Mouse (Mus musculus) limb, embryonic 12.5 days (tissue): ENCODE results near the gene Grk1. TPM values are rescaled to one million over a fixed set of nuclear protein-coding genes. Genes with fewer than 3 reads are reported as not detected.

ENCODE experiments used
- ATAC-seq: fragments of 200-750 bp; cut with Nextera tagmentation; 2 replicates; pipeline ENCODE4 v1.8.0; 2017; ENCODE audit warnings: low read depth, moderate TSS enrichment; ENCODE audit not compliant: insufficient number of reproducible peaks, insufficient read depth, low FRiP score, low TSS enrichment
- H3K27ac ChIP-seq: fragments of 300-500 bp; sonication (generic); 2 replicates; pipeline ENCODE4 v1.5.1; 2016; ENCODE audit warnings: mild to moderate bottlenecking, moderate library complexity
- H3K27me3 ChIP-seq: fragments of 300-500 bp; sonication (generic); 2 replicates; pipeline ENCODE4 v1.6.1; 2016; ENCODE audit warnings: mild to moderate bottlenecking, moderate library complexity
- H3K36me3 ChIP-seq: fragments of 300-500 bp; sonication (generic); 2 replicates; pipeline ENCODE4 v1.6.1; 2016; ENCODE audit warnings: mild to moderate bottlenecking, moderate library complexity
- H3K4me1 ChIP-seq: fragments of 300-500 bp; sonication (generic); replicated peaks from 2 replicates; pipeline ENCODE4 v1.6.1; 2016
- H3K4me2 ChIP-seq: fragments of 300-500 bp; sonication (generic); 2 replicates; pipeline ENCODE4 v1.6.1; 2016; ENCODE audit warnings: mild to moderate bottlenecking, moderate library complexity
- H3K4me3 ChIP-seq: fragments of 300-500 bp; sonication (generic); replicated peaks from 2 replicates; pipeline ENCODE4 v1.5.1; 2016; ENCODE audit warnings: mild to moderate bottlenecking
- H3K9ac ChIP-seq: fragments of 300-500 bp; sonication (generic); replicated peaks from 2 replicates; pipeline ENCODE4 v1.6.1; 2016; ENCODE audit warnings: mild to moderate bottlenecking, moderate library complexity
- H3K9me3 ChIP-seq: fragments of 300-500 bp; sonication (generic); 2 replicates; pipeline ENCODE4 v1.6.1; 2016; ENCODE audit warnings: mild to moderate bottlenecking, moderate library complexity
- WGBS: fragments of 180-500 bp; shearing (Covaris S2); methylation state at CpG from one replicate; pipeline ENCODE4 v1.1.7; 2016; 5-methylcytosine and 5-hydroxymethylcytosine counted together
- polyA plus RNA-seq: library from polyadenylated mRNA; unstranded; fragments of >200 nt; fragmentation: Nextera tagmentation; extraction: Ambion mirVana; gene quantifications from 2 replicates; pipeline ENCODE4 v1.2.1, GENCODE M21; 2016

The Grk1 gene
- polyA plus RNA-seq, 1 experiment from 2014 or later = 0.04 TPM

DNA sequence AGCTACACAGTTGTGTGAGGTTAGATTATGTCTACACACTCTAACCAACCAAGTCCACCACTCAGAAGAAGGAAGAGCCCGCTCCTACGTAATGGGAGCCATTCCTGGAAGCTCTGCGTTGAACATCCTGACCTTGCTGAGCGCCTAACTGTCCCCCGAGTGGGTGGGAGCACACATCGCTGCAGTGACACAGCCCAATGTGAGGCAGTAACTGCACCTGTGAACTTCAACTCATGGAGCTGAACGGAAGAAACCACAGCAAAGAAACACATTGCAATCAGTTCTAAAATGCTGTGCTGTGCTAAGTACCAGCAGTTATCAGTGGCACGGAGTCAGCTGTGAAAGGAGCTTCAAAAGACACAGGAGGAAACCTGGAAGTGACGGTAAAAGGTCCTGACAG lies 23.3 kb downstream of the Grk1 start:
- ATAC-seq = no peak
- Histone ChIP-seq H3K9ac (no peak overlapping the region), H3K4me1 (0 out of 2 replicates have a peak, but pooled peaks cover 6% of the 10 kb centered on the region), H3K27me3 (peaks cover 6% of the 10 kb centered on the region), H3K9me3 (no peaks in the 10 kb centered on the region), H3K27ac (no peak overlapping the region), H3K4me3 (no peak overlapping the region), H3K36me3 (no peaks in the 10 kb centered on the region), H3K4me2 (no peak overlapping the region)
- WGBS = 82% methylated on average over 9 of the region's 9 CpGs

DNA sequence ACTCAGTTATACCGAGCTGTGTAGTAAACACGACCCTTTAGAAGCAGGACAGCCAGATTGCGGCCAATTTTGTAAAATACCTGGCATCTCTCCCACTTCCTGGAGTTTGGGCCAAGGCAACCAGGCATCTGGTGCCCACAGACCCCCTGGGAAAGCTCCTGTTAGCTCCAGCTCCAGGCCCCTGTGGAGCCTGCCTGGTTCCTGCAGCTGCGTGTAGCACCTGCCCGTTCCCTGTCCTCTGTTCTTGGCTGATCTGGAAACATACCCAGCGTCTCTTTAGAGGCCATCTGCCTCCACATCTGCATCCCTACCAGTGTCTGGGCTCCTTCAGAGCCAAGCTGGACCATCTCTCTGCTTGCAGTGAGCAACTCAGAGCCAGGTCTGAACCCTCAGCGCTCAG lies 25.5 kb downstream of the Grk1 start:
- Histone ChIP-seq H3K36me3 (no peaks in the 10 kb centered on the region), H3K4me1 (peaks cover 8% of the 10 kb centered on the region; the same call in 1 of the 2 replicates), H3K9me3 (no peaks in the 10 kb centered on the region), H3K27me3 (peaks cover 29% of the 10 kb centered on the region), H3K4me2 (no peak overlapping the region), H3K4me3 (no peak overlapping the region), H3K9ac (no peak overlapping the region), H3K27ac (no peak overlapping the region)
- ATAC-seq = no peak
- 76% methylated on average over 7 of the region's 7 CpGs for WGBS

DNA sequence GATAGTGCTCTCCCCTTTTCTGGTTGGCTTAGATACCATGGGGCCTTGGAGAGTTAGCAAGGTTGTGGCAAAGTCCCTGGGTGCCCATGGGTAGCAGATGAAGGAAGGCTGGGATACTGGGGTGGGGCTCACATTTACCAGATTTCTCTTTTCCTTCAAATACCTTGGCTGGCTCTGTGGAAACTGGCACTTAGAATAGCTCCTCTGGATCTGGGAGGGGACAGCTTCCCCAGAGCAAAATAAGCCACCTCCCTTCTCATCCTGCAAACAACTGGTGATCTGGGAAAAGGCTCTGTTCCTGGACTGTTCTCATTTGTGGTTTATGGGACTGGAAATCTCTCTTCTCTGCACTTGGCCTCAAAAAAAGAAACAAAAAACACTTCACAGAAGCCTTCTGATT lies 26.0 kb downstream of the Grk1 start:
- no peaks in the 10 kb centered on the region for H3K9me3 ChIP-seq
- H3K4me3 ChIP-seq = no peak overlapping the region
- ATAC-seq = no peak
- no peak overlapping the region for H3K4me2 ChIP-seq
- no peaks in the 10 kb centered on the region for H3K36me3 ChIP-seq
- H3K27me3 ChIP-seq = peaks cover 33% of the 10 kb centered on the region
- no peak overlapping the region for H3K27ac ChIP-seq
- H3K9ac ChIP-seq = no peak overlapping the region
- peaks cover 11% of the 10 kb centered on the region; the same call in 1 of the 2 replicates for H3K4me1 ChIP-seq

DNA sequence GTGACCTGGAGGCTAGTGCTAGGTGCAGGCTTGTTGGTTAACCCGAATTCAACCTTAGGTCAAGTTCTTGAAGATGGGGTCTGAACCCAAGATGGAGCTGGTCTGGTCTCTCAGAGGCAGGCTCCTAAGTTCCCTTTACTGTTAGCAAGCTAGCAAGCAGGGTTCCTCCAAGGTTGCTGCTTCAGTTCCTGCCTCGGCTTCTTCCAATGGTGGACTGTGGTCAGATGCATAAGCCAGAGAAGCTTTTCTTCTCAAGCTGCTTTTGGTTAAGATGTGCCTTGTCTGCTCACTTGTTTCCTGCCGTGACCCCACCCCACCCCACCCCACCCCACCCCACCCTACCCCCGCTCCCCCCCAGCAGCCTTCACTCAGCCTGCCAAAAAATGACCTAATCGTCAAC lies 28.2 kb downstream of the Grk1 start:
- Histone ChIP-seq H3K4me2 (no peak overlapping the region), H3K9me3 (no peaks in the 10 kb centered on the region), H3K27me3 (peaks cover 44% of the 10 kb centered on the region), H3K4me3 (no peak overlapping the region), H3K27ac (no peak overlapping the region), H3K4me1 (peaks cover 11% of the 10 kb centered on the region; the same call in 1 of the 2 replicates), H3K9ac (no peak overlapping the region), H3K36me3 (no peaks in the 10 kb centered on the region)
- no peak for ATAC-seq
- WGBS = 82% methylated on average over 5 of the region's 5 CpGs

DNA sequence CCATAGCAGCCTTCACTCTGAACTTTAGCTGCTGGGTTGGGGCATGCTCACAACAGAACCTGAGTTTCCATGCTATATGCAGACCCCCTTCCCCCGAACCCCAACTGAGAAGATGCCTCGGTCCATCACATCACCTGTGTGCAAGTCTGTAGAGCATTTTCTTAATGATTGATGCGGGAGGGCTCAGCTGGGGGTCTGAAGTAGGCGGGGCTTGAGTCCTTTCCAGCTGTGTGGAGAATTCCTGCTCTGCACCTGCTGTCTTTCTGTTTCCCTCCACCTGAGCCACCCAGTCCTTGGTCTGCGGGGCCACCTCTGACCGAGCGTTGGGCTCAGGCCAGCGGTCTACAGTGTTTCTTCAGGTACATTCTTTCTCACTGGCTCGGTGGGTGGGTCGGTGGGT lies 30.0 kb downstream of the Grk1 start, which contains the start of gene Tmem255b:
TSS of gene Tmem255b (plus strand) at position 301 of the 400 bp plus-strand sequence.
- H3K4me2 ChIP-seq = peak within 1 kb of the TSS; percentile 19; the same call in 1 of the 2 replicates
- H3K9me3 ChIP-seq = no peaks in the 10 kb centered on the region

DNA sequence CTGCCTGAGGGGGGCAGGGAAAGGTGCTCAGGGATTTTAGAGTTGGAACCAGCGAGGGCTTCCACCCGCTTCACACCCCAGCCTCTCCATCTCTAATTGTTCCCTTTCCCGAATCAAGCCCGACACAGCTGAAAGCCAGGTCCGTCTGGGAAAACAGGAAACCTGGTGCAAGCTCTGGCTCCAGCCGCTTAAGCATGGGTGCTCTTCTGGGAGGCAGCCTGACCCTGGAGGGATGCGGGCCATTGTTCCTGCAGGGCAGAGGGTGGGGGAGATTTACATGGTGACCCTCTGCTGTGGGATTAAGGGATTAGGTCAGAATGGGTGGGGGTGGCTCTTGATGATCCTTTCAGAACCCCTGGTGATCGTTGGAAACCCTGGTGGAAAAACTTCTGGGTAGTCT lies 31.2 kb downstream of the Grk1 start:
- 15% methylated on average over 8 of the region's 8 CpGs for WGBS
- H3K9ac ChIP-seq = no peak overlapping the region
- H3K36me3 ChIP-seq = no peaks in the 10 kb centered on the region
- peaks cover 9% of the 10 kb centered on the region; the same call in 1 of the 2 replicates for H3K4me1 ChIP-seq
- no peak overlapping the region for H3K4me3 ChIP-seq
- H3K27ac ChIP-seq = no peak overlapping the region
- H3K27me3 ChIP-seq = peaks cover 51% of the 10 kb centered on the region
- no peak for ATAC-seq
- H3K4me2 ChIP-seq = no peak overlapping the region
- no peaks in the 10 kb centered on the region for H3K9me3 ChIP-seq

More for the DNA sequence above, 30.0 kb downstream of the Grk1 start, which contains the start of gene Tmem255b:
- Histone ChIP-seq H3K27me3 (peaks cover 51% of the 10 kb centered on the region), H3K4me3 (no peak within 1 kb of the TSS), H3K9ac (no peak within 1 kb of the TSS), H3K36me3 (no peaks in the 10 kb centered on the region), H3K4me1 (peaks cover 9% of the 10 kb centered on the region; the same call in 1 of the 2 replicates), H3K27ac (no peak within 1 kb of the TSS)
- 23% methylated on average over 10 of the region's 10 CpGs for WGBS
- ATAC-seq = no peak

DNA sequence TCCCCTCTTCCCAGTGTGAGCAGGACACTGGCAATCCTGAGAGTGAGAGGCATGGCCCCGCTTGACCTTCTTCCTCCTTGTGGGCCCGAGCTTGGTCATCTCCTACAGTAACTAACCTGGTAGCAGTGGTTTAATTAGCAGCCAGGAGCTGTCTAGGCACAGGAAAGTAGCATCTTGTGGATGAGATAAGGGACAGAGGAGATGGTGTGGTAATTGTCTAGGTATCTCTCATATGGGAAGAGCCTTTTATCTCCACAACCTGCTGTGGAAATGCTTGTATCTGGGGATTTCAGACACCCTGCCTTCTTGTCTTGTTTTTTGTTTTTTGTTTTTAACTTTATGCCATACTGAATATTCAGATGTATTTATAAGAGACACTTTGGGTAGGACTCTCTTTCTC lies 32.6 kb downstream of the Grk1 start:
- no peak overlapping the region for H3K9ac ChIP-seq
- H3K27me3 ChIP-seq = peaks cover 51% of the 10 kb centered on the region
- H3K36me3 ChIP-seq = no peaks in the 10 kb centered on the region
- H3K4me2 ChIP-seq = no peak overlapping the region
- H3K27ac ChIP-seq = no peak overlapping the region
- H3K4me3 ChIP-seq = no peak overlapping the region
- H3K9me3 ChIP-seq = peaks cover 4% of the 10 kb centered on the region; the same call in 1 of the 2 replicates
- peaks cover 9% of the 10 kb centered on the region; the same call in 1 of the 2 replicates for H3K4me1 ChIP-seq
- 69% methylated on average over 2 of the region's 2 CpGs for WGBS
- no peak for ATAC-seq

DNA sequence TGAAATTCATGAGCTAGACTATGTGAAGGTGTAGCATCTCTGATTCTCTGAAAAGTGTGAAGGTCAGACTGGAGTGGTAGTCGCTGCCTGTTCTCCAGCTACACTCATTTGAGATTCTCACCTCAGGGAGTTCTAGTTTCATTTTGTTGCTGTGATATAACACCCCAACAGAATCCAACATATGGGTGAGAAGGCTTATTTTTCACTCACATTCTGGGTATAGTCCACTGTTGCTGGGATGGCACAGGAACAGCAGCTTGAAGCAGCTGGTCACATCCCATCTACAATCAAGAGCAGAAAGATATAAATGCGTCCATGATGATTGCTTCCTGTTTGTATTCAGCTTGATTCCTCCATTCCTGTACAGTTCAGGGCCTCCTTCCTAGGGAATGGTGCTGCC lies 37.3 kb downstream of the Grk1 start:
- H3K4me1 ChIP-seq = no peaks in the 10 kb centered on the region
- no peak overlapping the region for H3K4me2 ChIP-seq
- H3K9me3 ChIP-seq = peaks cover 4% of the 10 kb centered on the region; the same call in 1 of the 2 replicates
- peaks cover 9% of the 10 kb centered on the region for H3K27me3 ChIP-seq
- H3K27ac ChIP-seq = no peak overlapping the region
- 91% methylated on average over 2 of the region's 2 CpGs for whole genome bisulfite sequencing
- no peak for ATAC-seq
- H3K9ac ChIP-seq = no peak overlapping the region
- H3K4me3 ChIP-seq = no peak overlapping the region
- H3K36me3 ChIP-seq = no peaks in the 10 kb centered on the region

DNA sequence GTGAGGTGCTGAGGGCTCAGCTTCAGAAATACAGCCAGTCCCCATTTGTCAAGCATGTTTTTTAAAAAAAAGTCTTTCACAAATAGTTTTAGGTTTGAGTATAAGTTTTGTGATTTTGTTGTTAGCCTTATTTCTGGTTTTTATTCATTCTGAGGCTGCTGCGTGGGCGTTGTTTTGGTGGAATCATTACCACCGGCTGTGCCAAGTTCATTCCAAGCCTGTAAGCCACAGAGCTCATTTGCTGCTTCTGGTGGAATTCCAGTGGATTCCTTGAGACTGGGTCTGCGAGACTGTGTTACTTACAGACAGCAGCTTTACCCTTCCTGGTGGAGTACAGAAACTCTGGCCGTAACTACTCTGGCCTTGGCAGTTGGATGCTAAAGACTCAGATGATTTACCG lies 41.6 kb downstream of the Grk1 start:
- WGBS = 85% methylated on average over 6 of the region's 6 CpGs

DNA sequence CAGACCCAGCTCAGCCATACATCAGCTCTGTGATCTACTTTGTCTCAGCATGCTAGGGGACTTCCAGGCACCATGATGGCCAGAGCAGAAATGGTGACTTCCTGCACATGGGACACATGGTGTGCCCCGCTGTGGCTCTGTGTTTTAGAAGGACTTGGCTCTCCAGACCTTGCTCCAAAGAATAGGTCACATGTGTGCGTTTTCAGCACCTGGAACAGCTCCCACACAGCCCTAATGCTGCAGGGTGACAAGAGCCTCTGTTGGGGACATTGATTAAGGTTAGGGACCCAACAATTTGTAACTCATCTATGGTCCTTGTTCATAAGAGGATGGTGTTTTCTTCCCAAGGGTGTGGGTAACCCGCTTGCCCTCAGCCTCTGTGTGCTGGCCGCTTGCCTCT lies 43.3 kb downstream of the Grk1 start:
- Histone ChIP-seq H3K4me3 (no peak overlapping the region), H3K27me3 (no peaks in the 10 kb centered on the region), H3K4me2 (no peak overlapping the region), H3K9ac (no peak overlapping the region), H3K4me1 (no peaks in the 10 kb centered on the region), H3K9me3 (no peaks in the 10 kb centered on the region), H3K36me3 (no peaks in the 10 kb centered on the region), H3K27ac (no peak overlapping the region)
- WGBS = 52% methylated on average over 4 of the region's 4 CpGs
- no peak for ATAC-seq

More for the DNA sequence above, 41.6 kb downstream of the Grk1 start:
- no peaks in the 10 kb centered on the region for H3K36me3 ChIP-seq
- H3K4me3 ChIP-seq = no peak overlapping the region
- no peak overlapping the region for H3K4me2 ChIP-seq
- H3K9ac ChIP-seq = no peak overlapping the region
- peaks cover 4% of the 10 kb centered on the region; the same call in 1 of the 2 replicates for H3K9me3 ChIP-seq
- H3K27me3 ChIP-seq = no peaks in the 10 kb centered on the region
- no peaks in the 10 kb centered on the region for H3K4me1 ChIP-seq
- no peak overlapping the region for H3K27ac ChIP-seq
- ATAC-seq = no peak

DNA sequence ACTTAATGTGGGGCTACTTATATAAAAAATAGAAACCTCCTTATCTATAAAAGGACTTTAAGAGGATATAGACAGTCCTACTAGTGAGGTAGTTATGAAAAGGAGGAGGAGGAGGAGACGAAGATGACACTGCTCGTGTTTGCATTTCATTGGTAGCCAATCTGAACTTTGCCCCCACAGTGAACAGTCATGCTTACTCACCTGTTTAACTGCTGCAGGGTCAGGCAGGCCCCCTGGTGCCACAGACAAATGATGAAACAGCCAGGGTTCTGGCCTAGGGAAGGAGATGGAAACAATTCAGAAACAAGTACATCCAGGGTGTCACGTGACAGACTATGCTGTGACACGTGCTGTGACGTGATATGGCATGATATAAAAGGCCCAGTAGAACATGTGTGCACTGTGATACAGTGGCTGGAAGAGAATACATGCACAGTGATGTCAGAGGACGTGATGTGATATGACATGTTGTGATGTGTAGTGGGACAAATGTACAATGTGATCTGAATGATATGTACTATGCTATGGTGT lies 46.9 kb downstream of the Grk1 start:
- Histone ChIP-seq H3K27me3 (no peaks in the 10 kb centered on the region), H3K27ac (no peak overlapping the region), H3K9me3 (no peaks in the 10 kb centered on the region), H3K4me2 (no peak overlapping the region), H3K9ac (no peak overlapping the region), H3K4me1 (no peaks in the 10 kb centered on the region), H3K36me3 (no peaks in the 10 kb centered on the region), H3K4me3 (no peak overlapping the region)
- no peak for ATAC-seq
- WGBS = 68% methylated on average over 6 of the region's 6 CpGs
